Mouse (Mus musculus) myocyte (in vitro differentiated cells): ENCODE results near the gene Dhdds.

ENCODE experiments used
- MYOD1 ChIP-seq, 3 experiments: IDR thresholded peaks; one replicate each; pipeline ENCODE4 v1.6.1; 2011; ENCODE audit warnings: control low read depth in 2 of 3, low read depth in 2 of 3, mild to moderate bottlenecking in 2 of 3, moderate library complexity in 1 of 3; ENCODE audit not compliant: insufficient read length in 2 of 3, control insufficient read depth in 1 of 3
- MYOG ChIP-seq, 3 experiments: IDR thresholded peaks; one replicate each; pipeline ENCODE4 v1.6.1; 2011; ENCODE audit warnings: control low read depth in 2 of 3, low read depth in 2 of 3, mild to moderate bottlenecking in 2 of 3; ENCODE audit not compliant: insufficient read length in 2 of 3, control insufficient read depth in 1 of 3, insufficient read depth in 1 of 3
- POLR2A ChIP-seq: IDR thresholded peaks from one replicate; pipeline ENCODE4 v1.6.1; 2011; ENCODE audit warnings: low read depth, mild to moderate bottlenecking, control low read depth, moderate library complexity; ENCODE audit not compliant: insufficient read length
- REST ChIP-seq: IDR thresholded peaks from one replicate; pipeline ENCODE4 v1.6.1; 2011; ENCODE audit warnings: mild to moderate bottlenecking, control low read depth, moderate library complexity; ENCODE audit not compliant: insufficient read depth, insufficient read length
- TCF12 ChIP-seq: IDR thresholded peaks from one replicate; pipeline ENCODE4 v1.6.1; 2011; ENCODE audit warnings: mild to moderate bottlenecking, control low read depth; ENCODE audit not compliant: poor library complexity, insufficient read depth, severe bottlenecking
- TCF3 ChIP-seq: IDR thresholded peaks from one replicate; pipeline ENCODE4 v1.6.1; 2011; ENCODE audit warnings: low read depth, control low read depth; ENCODE audit not compliant: insufficient read length

DNA sequence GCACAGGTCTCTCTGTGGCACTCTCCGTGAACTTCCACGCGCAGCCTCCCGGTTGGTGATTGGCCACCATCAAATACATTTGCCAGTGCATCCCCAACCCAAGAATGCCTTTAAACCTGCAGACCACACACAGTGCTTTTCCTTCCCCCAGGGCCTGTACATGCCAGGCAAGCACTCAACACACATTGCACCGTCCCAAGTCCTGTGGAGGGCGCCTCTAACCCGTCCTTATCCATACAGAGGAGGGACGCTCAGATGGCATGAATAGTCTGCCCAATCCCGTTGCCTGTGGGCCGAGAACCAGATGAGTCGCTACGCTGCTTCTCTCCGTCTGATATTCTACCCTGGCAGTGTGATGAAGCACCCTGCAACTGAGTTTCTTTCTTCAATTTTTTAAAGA is 17.8 kb downstream of the Dhdds start:
- TF ChIP-seq TCF12 = no peak
- no peak for TF ChIP-seq POLR2A
- TF ChIP-seq TCF3 = no peak
- no peak for TF ChIP-seq REST
- no peak for TF ChIP-seq MYOG (IDR thresholded peaks at IDR 0.05; ENCODE audit: control insufficient read depth in 1 of 3, insufficient read depth in 1 of 3, insufficient read length in 2 of 3, low read depth in 2 of 3)
- TF ChIP-seq MYOD1 (IDR thresholded peaks at IDR 0.05; ENCODE audit: control insufficient read depth in 1 of 3, insufficient read length in 2 of 3, low read depth in 2 of 3) = no peak
